Mouse (Mus musculus) gastrocnemius, adult 2 months (tissue): ENCODE data around the gene Myt1l. TPM values are rescaled to one million over a fixed set of nuclear protein-coding genes. Genes with fewer than 3 reads are reported as not detected.

ENCODE experiments used
- DNase-seq: peaks from one replicate; pipeline ENCODE4 v3.0.0; 2022
- H3K27ac ChIP-seq: fragments of 200-600 bp; 2 replicates; pipeline ENCODE4 v1.8.1; 2022; ENCODE audit warnings: mild to moderate bottlenecking
- H3K4me3 ChIP-seq: fragments of 200-600 bp; 2 replicates; pipeline ENCODE4 v1.8.1; 2022; ENCODE audit warnings: mild to moderate bottlenecking, moderate library complexity
- CTCF ChIP-seq: fragments of 200-600 bp; IDR thresholded peaks from 2 replicates; pipeline ENCODE4 v1.8.1; 2022; ENCODE audit warnings: antibody characterized with exemption, mild to moderate bottlenecking, moderate library complexity
- intact Hi-C: fragments of 180-260 bp; cut with DNase I; formaldehyde crosslinking; loops from one replicate; pipeline ENCODE4 v1.15.1; 2025
- total RNA-seq, 2 experiments: library from RNA; stranded (reverse); gene quantifications; 2 replicates each; pipeline ENCODE4 v1.2.3; 2021

Myt1l gene
- total RNA-seq, 2 experiments from 2014 or later, result not detected

GRCm38 (mm10) chr12:29877977-29878376 lies 349.8 kb downstream of the Myt1l start:
- DNase-seq, result no peak
- Histone ChIP-seq H3K4me3 (no peak overlapping the region), H3K27ac (no peak overlapping the region)
- TF ChIP-seq CTCF, result no peak
- intact Hi-C loops, result no loop called here

GRCm38 (mm10) chr12:29882871-29883617 lies 354.9 kb downstream of the Myt1l start:
- intact Hi-C loops, result loop anchor here (1.0 to 5.0 kb wide), 2 partner anchors 46 to 207 kb away; no protein-coding TSS in a partner anchor
- TF ChIP-seq CTCF, result peak; percentile 95
- H3K27ac ChIP-seq, result no peak overlapping the region

GRCm38 (mm10) chr12:29884376-29884775 lies 356.2 kb downstream of the Myt1l start:
- intact Hi-C loops, result loop anchor here (5.0 kb wide), 1 partner anchor 47 kb away; no protein-coding TSS in a partner anchor
- Histone ChIP-seq H3K4me3 (no peak overlapping the region), H3K27ac (no peak overlapping the region)
- no peak for DNase-seq
- TF ChIP-seq CTCF, result no peak

More at GRCm38 (mm10) chr12:29882871-29883617, 354.9 kb downstream of the Myt1l start:
- DNase-seq, result peak; percentile 75
- no peak overlapping the region for H3K4me3 ChIP-seq

- intact Hi-C loops, result no loop called here
- H3K4me3 ChIP-seq, result no peak overlapping the region
- TF ChIP-seq CTCF, result peak; percentile 79
- DNase-seq, result peak; percentile 44
- no peak overlapping the region for H3K27ac ChIP-seq
Measured at GRCm38 (mm10) chr12:29894669-29895068, 366.5 kb downstream of the Myt1l start.

- Histone ChIP-seq H3K4me3 (no peak overlapping the region), H3K27ac (no peak overlapping the region)
- intact Hi-C loops, result no loop called here
- TF ChIP-seq CTCF, result no peak
- DNase-seq, result no peak
Measured at GRCm38 (mm10) chr12:29897533-29898085, 369.4 kb downstream of the Myt1l start.

GRCm38 (mm10) chr12:29904101-29904874 lies 376.1 kb downstream of the Myt1l start:
- intact Hi-C loops, result no loop called here
- TF ChIP-seq CTCF, result no peak

GRCm38 (mm10) chr12:29907056-29907455 lies 378.9 kb downstream of the Myt1l start:
- TF ChIP-seq CTCF, result peak; percentile 88
- no peak overlapping the region for H3K4me3 ChIP-seq
- peak overlapping the region; percentile 55; the same call in 1 of the 2 replicates for H3K27ac ChIP-seq
- peak; percentile 73 for DNase-seq
- intact Hi-C loops, result loop anchor here (5.0 kb wide), 1 partner anchor 130 kb away; no protein-coding TSS in a partner anchor

More at GRCm38 (mm10) chr12:29904101-29904874, 376.1 kb downstream of the Myt1l start:
- H3K27ac ChIP-seq, result peak overlapping the region; percentile 53
- H3K4me3 ChIP-seq, result no peak overlapping the region
- peak; percentile 71 for DNase-seq

- no peak for TF ChIP-seq CTCF
- no peak overlapping the region for H3K27ac ChIP-seq
- no peak for DNase-seq
- H3K4me3 ChIP-seq, result no peak overlapping the region
- intact Hi-C loops, result loop anchor here (10.0 kb wide), 1 partner anchor 459 kb away; the partner anchor contains the start of gene Sntg2
Measured at GRCm38 (mm10) chr12:29916139-29916538, 388.0 kb downstream of the Myt1l start.

- Histone ChIP-seq H3K4me3 (no peak overlapping the region), H3K27ac (no peak overlapping the region)
- no peak for DNase-seq
- intact Hi-C loops, result loop anchor here (10.0 kb wide), 1 partner anchor 458 kb away; the partner anchor contains the start of gene Sntg2
- TF ChIP-seq CTCF, result no peak
Measured at GRCm38 (mm10) chr12:29916807-29917206, 388.6 kb downstream of the Myt1l start.

GRCm38 (mm10) chr12:29920298-29920697 lies 392.1 kb downstream of the Myt1l start:
- intact Hi-C loops, result no loop called here
- no peak overlapping the region for H3K4me3 ChIP-seq
- no peak overlapping the region for H3K27ac ChIP-seq
- no peak for DNase-seq
- no peak for TF ChIP-seq CTCF

GRCm38 (mm10) chr12:29921481-29921880 lies 393.3 kb downstream of the Myt1l start:
- H3K4me3 ChIP-seq, result no peak overlapping the region
- no peak for DNase-seq
- no peak for TF ChIP-seq CTCF
- H3K27ac ChIP-seq, result no peak overlapping the region
- intact Hi-C loops, result no loop called here

GRCm38 (mm10) chr12:29926896-29927295 lies 398.7 kb downstream of the Myt1l start:
- Histone ChIP-seq H3K4me3 (no peak overlapping the region), H3K27ac (no peak overlapping the region)
- TF ChIP-seq CTCF, result peak; percentile 86
- peak; percentile 71 for DNase-seq
- intact Hi-C loops, result loop anchor here (1.0 kb wide), 1 partner anchor 113 kb away; no protein-coding TSS in a partner anchor
